Mouse (Mus musculus) stomach, postnatal 0 days (tissue): Measurements from ENCODE around the gene Ezh1. TPM values are rescaled to one million over a fixed set of nuclear protein-coding genes. Genes with fewer than 3 reads are reported as not detected.

Source experiments
- ATAC-seq: fragments of 200-750 bp; cut with Nextera tagmentation; 2 replicates; pipeline ENCODE4 v1.8.0; 2017; ENCODE audit not compliant: low FRiP score, low TSS enrichment
- DNase-seq: peaks from one replicate; pipeline ENCODE4 v3.0.0-alpha.2; 2016; ENCODE audit warnings: low spot score
- H3K27ac ChIP-seq: fragments of 300-500 bp; sonication (generic); replicated peaks from 2 replicates; pipeline ENCODE4 v1.5.1; 2014; ENCODE audit warnings: mild to moderate bottlenecking, control low read depth
- H3K27me3 ChIP-seq: fragments of 300-500 bp; sonication (generic); 2 replicates; pipeline ENCODE4 v1.6.1; 2014; ENCODE audit warnings: low read length; ENCODE audit not compliant: control insufficient read depth, insufficient read depth
- H3K36me3 ChIP-seq: fragments of 300-500 bp; sonication (generic); 2 replicates; pipeline ENCODE4 v1.6.1; 2014; ENCODE audit warnings: low read length, mixed read lengths; ENCODE audit not compliant: control insufficient read depth, insufficient read depth
- H3K4me1 ChIP-seq: fragments of 300-500 bp; sonication (generic); replicated peaks from 2 replicates; pipeline ENCODE4 v1.6.1; 2014; ENCODE audit warnings: antibody characterized with exemption; ENCODE audit not compliant: control insufficient read depth, insufficient read depth
- H3K4me2 ChIP-seq: fragments of 300-500 bp; sonication (generic); replicated peaks from 2 replicates; pipeline ENCODE4 v1.6.1; 2014; ENCODE audit warnings: low read depth, mild to moderate bottlenecking, control low read depth, moderate library complexity
- H3K4me3 ChIP-seq: fragments of 300-500 bp; sonication (generic); 2 replicates; pipeline ENCODE4 v1.5.1; 2014; ENCODE audit warnings: low read depth, low read length, control low read depth
- H3K9ac ChIP-seq: fragments of 300-500 bp; sonication (generic); 2 replicates; pipeline ENCODE4 v1.6.1; 2014; ENCODE audit warnings: mild to moderate bottlenecking, low read length, control low read depth, mixed read lengths
- H3K9me3 ChIP-seq: fragments of 300-500 bp; sonication (generic); 2 replicates; pipeline ENCODE4 v1.6.1; 2016; ENCODE audit warnings: low read length; ENCODE audit not compliant: control insufficient read depth
- CTCF ChIP-seq: IDR thresholded peaks from 2 replicates; pipeline ENCODE4 v1.5.1; 2016; ENCODE audit warnings: antibody characterized with exemption, low read depth, mild to moderate bottlenecking, moderate library complexity
- EP300 ChIP-seq: optimal IDR thresholded peaks from 2 replicates; pipeline ENCODE3; 2016; ENCODE audit warnings: antibody characterized with exemption
- WGBS: fragments of 180-500 bp; shearing (Covaris S2); extraction: QIAGEN DNeasy Blood & Tissue Kit; methylation state at CpG from one replicate; pipeline ENCODE4 v1.1.7; 2014; 5-methylcytosine and 5-hydroxymethylcytosine counted together
- polyA plus RNA-seq: library from polyadenylated mRNA; unstranded; fragments of >200 nt; fragmentation: Nextera tagmentation; extraction: Ambion mirVana; gene quantifications from 2 replicates; pipeline ENCODE4 v1.2.1, GENCODE M21; 2015

Gene Ezh1
- polyA plus RNA-seq, 1 experiment from 2014 or later, result 8.1 TPM

DNA sequence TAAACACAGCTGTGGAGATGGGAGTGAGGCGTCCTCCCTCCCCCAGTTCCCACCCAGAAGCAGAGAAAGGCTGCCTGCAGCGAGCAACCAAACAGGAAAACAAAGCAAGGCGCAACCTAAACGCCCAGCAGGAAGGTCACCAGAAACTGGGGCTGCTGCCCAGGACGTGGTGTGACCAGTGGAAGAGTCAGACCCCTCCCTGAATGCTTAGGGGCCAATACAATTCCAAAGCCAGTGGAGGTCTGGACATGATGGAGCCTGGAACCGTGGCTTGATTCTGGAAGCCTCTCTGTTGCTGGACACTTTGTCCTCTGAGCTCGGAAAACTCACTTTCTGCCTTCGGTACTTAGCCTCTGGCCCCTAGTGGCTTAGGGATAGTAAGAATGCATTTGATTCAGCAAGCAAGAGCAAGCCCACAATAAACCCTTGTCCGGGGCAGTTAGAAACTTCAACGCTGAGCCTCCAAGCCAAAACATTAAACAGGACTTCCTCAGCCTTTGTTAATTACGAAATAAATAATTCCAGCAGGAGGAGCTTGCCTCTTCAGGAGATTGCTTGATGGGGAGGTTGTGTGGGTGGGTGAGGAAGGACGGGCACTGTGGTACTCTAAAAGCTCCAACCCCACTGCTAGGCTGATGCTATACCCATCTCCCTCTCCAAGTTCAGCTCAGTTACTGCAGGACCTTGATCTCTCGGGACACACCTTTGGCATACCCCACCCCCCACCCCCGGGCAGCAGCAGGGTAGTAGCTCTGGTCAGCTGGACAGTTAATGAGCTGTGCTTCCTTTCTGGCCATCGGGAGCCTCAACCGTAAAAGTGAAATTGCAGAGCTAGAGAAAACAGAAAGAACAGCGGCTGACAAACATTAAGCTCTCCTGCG, 5.0 kb upstream of the Ezh1 start:
- peak overlapping the region; percentile 52 for H3K9ac ChIP-seq
- peak; percentile 34 for DNase-seq

DNA sequence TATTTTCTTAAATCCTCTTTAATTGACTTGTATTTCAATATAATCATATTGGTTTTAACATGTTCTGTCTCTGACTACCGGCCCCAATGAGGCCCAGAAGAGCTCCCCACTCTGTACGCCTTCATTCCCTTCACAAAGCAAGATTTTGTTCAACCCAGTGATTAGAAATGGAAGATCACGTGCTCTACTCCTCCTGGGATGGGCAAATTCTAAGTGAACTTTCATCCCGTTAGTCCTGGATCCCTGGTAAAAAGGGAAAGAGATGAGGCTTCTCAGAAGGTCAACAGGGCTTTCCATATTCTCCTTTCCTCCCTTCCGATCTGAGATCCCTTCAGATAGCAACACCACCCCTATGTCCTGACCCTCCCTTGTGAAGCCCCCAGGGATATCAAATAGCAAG, 4.3 kb upstream of the Ezh1 start:
- TF ChIP-seq CTCF (no peak), EP300 (no peak)
- peak overlapping the region; percentile 55; the same call in 1 of the 2 replicates for H3K4me2 ChIP-seq
- no peaks in the 10 kb centered on the region; the same call in 1 of the 2 replicates for H3K4me1 ChIP-seq
- H3K27me3 ChIP-seq, result no peaks in the 10 kb centered on the region
- no peak overlapping the region for H3K4me3 ChIP-seq
- H3K27ac ChIP-seq, result peak overlapping the region; percentile 92
- 24% methylated on average over 5 of the region's 5 CpGs for WGBS
- no peaks in the 10 kb centered on the region for H3K36me3 ChIP-seq
- no peaks in the 10 kb centered on the region for H3K9me3 ChIP-seq
- DNase-seq (no peak), ATAC-seq (no peak)
- 0 out of 2 replicates have a peak overlapping the region, but pooled peaks have one; percentile 52 for H3K9ac ChIP-seq

More for the DNA sequence above, 5.0 kb upstream of the Ezh1 start:
- Histone ChIP-seq H3K4me2 (peak overlapping the region; percentile 55), H3K36me3 (no peaks in the 10 kb centered on the region), H3K27me3 (no peaks in the 10 kb centered on the region), H3K27ac (peak overlapping the region; percentile 92), H3K9me3 (no peaks in the 10 kb centered on the region), H3K4me3 (peak overlapping the region; percentile 27), H3K4me1 (no peaks in the 10 kb centered on the region; the same call in 1 of the 2 replicates)
- 7% methylated on average over 18 of the region's 18 CpGs for WGBS
- peak; percentile 36; the same call in 1 of the 2 replicates for ATAC-seq
- TF ChIP-seq CTCF (peak; percentile 41), EP300 (no peak)

DNA sequence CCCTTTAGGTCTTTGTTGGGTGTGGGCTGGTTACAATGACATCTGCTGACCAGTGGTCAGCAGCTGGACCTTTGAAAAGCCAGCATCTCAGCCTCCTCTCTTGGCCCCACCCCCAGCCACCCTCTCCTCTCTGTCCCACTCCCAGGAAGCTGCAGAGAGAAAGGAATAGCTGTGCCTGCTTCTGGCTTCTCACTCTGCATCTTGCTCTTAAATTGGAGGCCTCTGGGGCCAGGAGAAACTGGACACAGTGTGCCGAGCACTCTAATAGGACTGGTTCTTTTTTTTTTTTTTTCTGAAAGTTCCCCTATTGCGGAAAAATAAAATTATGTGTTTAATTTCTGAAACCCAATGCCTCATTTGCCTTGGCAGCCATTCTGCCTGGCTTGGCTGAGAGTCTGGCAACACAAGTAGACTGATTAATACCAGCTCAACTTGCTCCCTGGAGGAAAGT, 3.8 kb upstream of the Ezh1 start:
- H3K27me3 ChIP-seq, result no peaks in the 10 kb centered on the region
- H3K9ac ChIP-seq, result no peak overlapping the region; the same call in 1 of the 2 replicates
- ATAC-seq, result no peak
- H3K36me3 ChIP-seq, result no peaks in the 10 kb centered on the region
- no peak for DNase-seq
- peak overlapping the region; percentile 92 for H3K27ac ChIP-seq
- H3K4me2 ChIP-seq, result no peak overlapping the region
- H3K4me1 ChIP-seq, result no peaks in the 10 kb centered on the region; the same call in 1 of the 2 replicates
- H3K4me3 ChIP-seq, result no peak overlapping the region
- WGBS, result 38% methylated on average over 2 of the region's 2 CpGs
- no peak for TF ChIP-seq EP300
- TF ChIP-seq CTCF, result no peak
- H3K9me3 ChIP-seq, result no peaks in the 10 kb centered on the region

DNA sequence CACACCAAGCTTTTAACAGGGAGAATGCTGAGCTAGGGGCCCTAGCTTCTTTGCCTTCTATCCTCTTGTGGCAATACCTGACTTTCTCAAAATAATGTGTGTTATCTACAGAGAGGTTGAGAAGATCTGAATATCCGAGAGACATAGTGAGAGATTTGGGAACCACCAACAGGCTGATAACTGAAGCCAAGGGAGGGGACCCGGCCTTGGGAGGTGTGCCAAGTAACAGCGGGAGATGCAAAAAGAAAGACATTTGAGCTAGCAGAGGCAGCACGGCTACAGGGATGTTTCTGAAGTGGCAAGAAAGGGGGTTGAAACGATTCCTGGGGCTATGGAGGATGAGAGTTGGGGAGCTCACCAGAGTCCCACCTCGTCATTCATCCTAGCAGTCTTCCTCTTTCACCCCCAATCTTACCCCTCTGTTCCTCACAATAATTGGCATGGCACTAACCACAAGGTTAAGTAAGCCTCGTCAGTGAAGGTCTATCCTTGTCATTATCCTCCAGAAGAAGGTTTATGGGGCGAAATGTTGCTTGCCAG, 3.2 kb upstream of the Ezh1 start:
- no peak for ATAC-seq
- Histone ChIP-seq H3K4me2 (no peak overlapping the region), H3K9ac (no peak overlapping the region; the same call in 1 of the 2 replicates), H3K9me3 (no peaks in the 10 kb centered on the region), H3K4me1 (no peaks in the 10 kb centered on the region; the same call in 1 of the 2 replicates), H3K36me3 (no peaks in the 10 kb centered on the region), H3K27ac (peak overlapping the region; percentile 92), H3K27me3 (no peaks in the 10 kb centered on the region), H3K4me3 (no peak overlapping the region)
- DNase-seq, result no peak
- 34% methylated on average over 8 of the region's 8 CpGs for WGBS
- TF ChIP-seq EP300, result no peak
- no peak for TF ChIP-seq CTCF

DNA sequence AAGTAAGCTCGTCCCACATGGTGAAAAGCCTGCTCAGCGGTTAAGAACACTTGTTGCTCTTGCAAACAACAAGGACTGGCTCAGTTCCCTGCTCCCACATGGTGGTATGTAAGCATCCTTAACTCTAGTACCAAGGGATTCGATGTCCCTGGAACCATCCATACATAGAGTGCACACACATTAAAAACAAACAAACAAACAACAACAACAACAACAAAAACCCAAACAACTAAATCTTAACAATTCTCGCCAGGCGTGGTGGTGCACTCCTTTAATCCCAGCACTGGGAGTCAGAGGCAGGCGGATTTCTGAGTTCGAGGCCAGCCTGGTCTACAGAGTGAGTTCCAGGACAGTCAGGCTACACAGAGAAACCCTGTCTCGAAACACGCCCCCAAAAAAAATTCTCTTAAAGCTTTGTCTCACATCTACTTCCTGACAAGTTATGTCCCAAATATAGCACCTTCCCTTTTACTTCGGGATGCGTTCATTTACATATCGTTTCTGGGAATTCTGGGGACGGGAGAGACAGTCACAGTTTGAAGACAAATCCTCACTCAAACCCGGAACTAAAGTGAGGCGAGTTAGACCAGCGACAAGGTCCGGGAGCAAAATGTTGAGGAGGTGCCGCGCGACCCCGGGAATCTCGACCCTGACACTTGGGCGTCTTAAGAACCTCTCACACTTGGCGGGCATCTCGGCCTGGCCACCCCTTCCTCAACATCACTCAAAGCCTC, 765 bp downstream of the Ezh1 start:
- Histone ChIP-seq H3K27ac (peak overlapping the region; percentile 91), H3K27me3 (no peaks in the 10 kb centered on the region), H3K4me3 (peak overlapping the region; percentile 90), H3K9me3 (no peaks in the 10 kb centered on the region), H3K36me3 (no peaks in the 10 kb centered on the region), H3K4me1 (no peaks in the 10 kb centered on the region), H3K9ac (peak overlapping the region; percentile 94), H3K4me2 (peak overlapping the region; percentile 93)
- 16% methylated on average over 25 of the region's 25 CpGs for WGBS
- ATAC-seq, result no peak
- DNase-seq, result no peak
- TF ChIP-seq EP300, result no peak
